Comparison of ENCODE assay signal across 21 mouse cellular contexts in genomic region chr9:67362053-67362452, GRCm38 (mm10).
"Had no signal": no experiment of that assay in that cellular context is flagged by ENCODE, and none has a peak within 500 bp of the region (broad histone marks: within the 10 kb centered on the region; RNA-seq: fewer than 3 reads in every experiment).

No protein-coding gene starts in this region.

- H3K27me3 ChIP-seq: embryonic facial prominence, embryonic 12.5 days; embryonic facial prominence, embryonic 13.5 days; embryonic facial prominence, embryonic 15.5 days; forebrain, embryonic 12.5 days; forebrain, embryonic 13.5 days; forebrain, embryonic 15.5 days had no signal

- H3K4me3 ChIP-seq: embryonic facial prominence, embryonic 10.5 days; embryonic facial prominence, embryonic 12.5 days; embryonic facial prominence, embryonic 13.5 days; embryonic facial prominence, embryonic 15.5 days; erythroblast, embryonic 14.5 days; forebrain, embryonic 10.5 days; forebrain, embryonic 12.5 days; forebrain, embryonic 13.5 days; forebrain, embryonic 15.5 days; gastrocnemius, adult 2 months; heart, adult 2 months had no signal

- H3K27ac ChIP-seq: embryonic facial prominence, embryonic 10.5 days; embryonic facial prominence, embryonic 12.5 days; embryonic facial prominence, embryonic 13.5 days; embryonic facial prominence, embryonic 15.5 days; forebrain, embryonic 10.5 days; forebrain, embryonic 13.5 days; gastrocnemius, adult 2 months; heart, adult 2 months had no signal

- H3K9me3 ChIP-seq: embryonic facial prominence, embryonic 10.5 days; embryonic facial prominence, embryonic 12.5 days; embryonic facial prominence, embryonic 15.5 days; forebrain, embryonic 10.5 days; forebrain, embryonic 12.5 days; forebrain, embryonic 13.5 days; forebrain, embryonic 15.5 days had no signal

- H3K9ac ChIP-seq: embryonic facial prominence, embryonic 12.5 days; embryonic facial prominence, embryonic 13.5 days; embryonic facial prominence, embryonic 15.5 days; forebrain, embryonic 12.5 days; forebrain, embryonic 13.5 days; forebrain, embryonic 15.5 days; forebrain, postnatal 0 days had no signal

- H3K36me3 ChIP-seq: forebrain, embryonic 12.5 days had no signal

- DNase-seq: cerebellum, adult 9-11 months; cerebellum, postnatal 25 days; cerebellum, postnatal 36 days; embryo, embryonic 11 days; gastrocnemius, adult 2 months; gastrocnemius, postnatal 14 days; gastrocnemius, postnatal 25 days; gastrocnemius, postnatal 36 days; heart, adult 11 months; heart, adult 18-20 months; heart, adult 2 months had no signal

- H3K4me2 ChIP-seq: embryonic facial prominence, embryonic 12.5 days; embryonic facial prominence, embryonic 13.5 days; embryonic facial prominence, embryonic 15.5 days; forebrain, embryonic 12.5 days; forebrain, embryonic 13.5 days; forebrain, embryonic 15.5 days had no signal

- H3K4me1 ChIP-seq: embryonic facial prominence, embryonic 10.5 days; forebrain, embryonic 12.5 days had no signal
